In the genomic region with DNA sequence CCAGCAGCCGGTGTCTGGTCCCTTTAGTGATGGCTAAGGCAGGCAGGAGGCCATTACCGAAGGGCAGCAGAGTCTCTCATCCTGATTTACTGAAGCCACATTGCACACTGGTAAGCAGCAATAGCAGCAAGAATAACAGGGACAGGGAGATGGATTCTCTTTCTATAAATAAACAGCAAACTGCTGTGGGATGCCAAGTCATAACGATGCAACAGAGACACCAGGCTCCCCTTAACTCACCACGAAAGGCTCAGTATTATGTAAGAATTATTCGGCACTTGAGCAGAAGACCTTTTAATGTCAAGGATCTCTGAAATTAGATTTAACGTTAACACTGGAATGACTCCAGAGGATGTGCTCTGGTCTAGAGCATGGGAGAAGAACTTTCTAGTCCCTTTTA, we compare ENCODE assay signal across 14 mouse cellular contexts.
"Had no signal": no experiment of that assay in that cellular context is flagged by ENCODE, and none has a peak within 500 bp of the region (broad histone marks: within the 10 kb centered on the region; RNA-seq: fewer than 3 reads in every experiment).

No protein-coding gene starts in this region.

- H3K27ac ChIP-seq: kidney, postnatal 0 days; left cerebral cortex, adult 2 months; limb, embryonic 15.5 days; liver, embryonic 12.5 days; macrophage; midbrain, embryonic 15.5 days; neural tube, embryonic 12.5 days had no signal

- H3K9me3 ChIP-seq: limb, embryonic 15.5 days; liver, embryonic 12.5 days; megakaryocyte, embryonic 14.5 days; midbrain, embryonic 15.5 days; neural tube, embryonic 12.5 days had no signal

- H3K36me3 ChIP-seq: limb, embryonic 15.5 days; liver, embryonic 12.5 days; midbrain, embryonic 15.5 days; neural tube, embryonic 12.5 days had no signal

- H3K4me3 ChIP-seq: left cerebral cortex, adult 2 months; limb, embryonic 15.5 days; liver, embryonic 12.5 days; megakaryocyte, embryonic 14.5 days; midbrain, embryonic 15.5 days; neural tube, embryonic 12.5 days had no signal

- DNase-seq: kidney, postnatal 36 days; lung, embryonic 14.5 days; lung, postnatal 10 days; spleen, adult 18-20 months; thymus, adult 18-20 months; thymus, postnatal 14 days had no signal

- H3K4me1 ChIP-seq: limb, embryonic 15.5 days; liver, embryonic 12.5 days; midbrain, embryonic 15.5 days; neural tube, embryonic 12.5 days had no signal

- H3K27me3 ChIP-seq: limb, embryonic 15.5 days; liver, embryonic 12.5 days; midbrain, embryonic 15.5 days; neural tube, embryonic 12.5 days had no signal
